Mouse (Mus musculus): ENCODE results near the gene Ppp1r14c. TPM values are rescaled to one million over a fixed set of nuclear protein-coding genes. Genes with fewer than 3 reads are reported as not detected.

Gene Ppp1r14c
- polyA plus RNA-seq, 1 experiment from 2014 or later: 14.4 TPM

DNA sequence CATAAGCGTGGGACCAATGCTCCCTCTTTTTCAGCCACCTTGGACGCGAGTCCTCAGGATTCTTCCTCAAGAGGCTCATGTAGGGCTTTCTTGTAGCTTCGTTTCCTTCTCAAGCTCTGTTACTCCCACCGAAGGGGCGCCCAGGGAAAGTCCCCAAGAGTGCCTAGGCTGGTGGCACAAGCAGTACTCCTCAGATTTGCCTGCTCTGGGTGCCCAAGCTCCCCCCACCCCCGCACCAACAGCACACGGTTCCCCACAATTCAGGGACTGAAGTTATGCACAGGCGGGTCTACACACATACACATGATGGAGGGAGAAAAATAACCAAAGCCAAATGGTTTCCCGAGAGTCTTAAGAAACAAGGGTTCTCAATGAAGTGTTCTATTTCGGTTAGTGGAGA, 1.6 kb downstream of the Ppp1r14c start:
- 27% methylated on average over 11 of the region's 11 CpGs for WGBS

DNA sequence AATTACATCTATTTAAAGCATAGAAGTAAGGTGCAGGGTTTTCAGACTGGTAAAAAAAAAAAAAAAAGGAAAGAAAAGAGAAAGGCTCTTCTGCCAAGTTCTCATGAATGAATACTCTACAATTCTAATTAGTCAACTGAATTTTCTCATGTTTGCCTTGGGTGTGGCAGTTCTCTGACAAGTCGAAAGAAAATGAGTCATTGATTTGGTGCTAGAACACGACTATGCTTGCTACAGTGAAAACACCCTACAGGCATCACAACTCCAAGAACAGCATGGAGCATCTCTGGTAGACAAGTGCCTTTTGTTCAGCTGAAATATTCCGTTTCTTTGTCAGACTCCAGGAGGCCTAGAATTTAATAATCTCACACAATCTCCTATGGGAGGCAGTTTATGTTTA, 17.3 kb downstream of the Ppp1r14c start:
- WGBS: 62% methylated on average over 3 of the region's 3 CpGs
- no peaks in the 10 kb centered on the region for H3K9me3 ChIP-seq
- H3K4me1 ChIP-seq: no peaks in the 10 kb centered on the region
- no peak for ATAC-seq (ENCODE audit: insufficient number of reproducible peaks, low FRiP score, low TSS enrichment, low read depth)
- H3K27me3 ChIP-seq: no peaks in the 10 kb centered on the region
- H3K27ac ChIP-seq: no peak overlapping the region
- no peak overlapping the region for H3K4me2 ChIP-seq
- H3K36me3 ChIP-seq: no peaks in the 10 kb centered on the region
- H3K4me3 ChIP-seq: no peak overlapping the region
- no peak overlapping the region for H3K9ac ChIP-seq

More for the DNA sequence above, 1.6 kb downstream of the Ppp1r14c start:
- Histone ChIP-seq H3K4me2 (peak overlapping the region; percentile 99), H3K4me1 (peaks cover 14% of the 10 kb centered on the region), H3K9ac (no peak overlapping the region), H3K4me3 (peak overlapping the region; percentile 59), H3K27ac (no peak overlapping the region), H3K9me3 (no peaks in the 10 kb centered on the region), H3K36me3 (no peaks in the 10 kb centered on the region), H3K27me3 (peaks cover 30% of the 10 kb centered on the region)
- ATAC-seq (ENCODE audit: insufficient number of reproducible peaks, low FRiP score, low TSS enrichment, low read depth): no peak

DNA sequence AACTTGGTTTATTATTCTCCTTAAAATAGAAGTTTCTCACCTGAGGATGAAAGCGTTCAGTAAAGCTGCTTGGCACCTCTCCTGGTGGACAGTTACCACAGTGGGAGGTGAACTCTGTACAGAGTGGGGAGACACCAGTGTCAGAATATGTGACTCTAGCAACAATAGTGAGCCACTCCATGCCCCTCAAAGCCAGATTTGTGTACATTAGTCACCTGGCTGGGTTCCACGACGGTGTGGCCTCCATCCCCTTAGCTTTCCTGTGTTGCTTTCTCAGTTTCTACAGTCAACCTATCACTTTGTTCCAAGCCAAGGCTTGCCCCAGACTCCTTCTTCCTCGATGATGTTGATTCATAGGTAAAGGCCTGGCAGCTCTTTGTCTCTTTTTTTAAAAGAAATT, 26.4 kb downstream of the Ppp1r14c start:
- Histone ChIP-seq H3K9me3 (no peaks in the 10 kb centered on the region), H3K27ac (no peak overlapping the region), H3K4me2 (no peak overlapping the region), H3K9ac (no peak overlapping the region), H3K4me3 (no peak overlapping the region), H3K36me3 (no peaks in the 10 kb centered on the region), H3K4me1 (no peaks in the 10 kb centered on the region), H3K27me3 (no peaks in the 10 kb centered on the region)
- no peak for ATAC-seq (ENCODE audit: insufficient number of reproducible peaks, low FRiP score, low TSS enrichment, low read depth)
- 87% methylated on average over 4 of the region's 4 CpGs for WGBS

DNA sequence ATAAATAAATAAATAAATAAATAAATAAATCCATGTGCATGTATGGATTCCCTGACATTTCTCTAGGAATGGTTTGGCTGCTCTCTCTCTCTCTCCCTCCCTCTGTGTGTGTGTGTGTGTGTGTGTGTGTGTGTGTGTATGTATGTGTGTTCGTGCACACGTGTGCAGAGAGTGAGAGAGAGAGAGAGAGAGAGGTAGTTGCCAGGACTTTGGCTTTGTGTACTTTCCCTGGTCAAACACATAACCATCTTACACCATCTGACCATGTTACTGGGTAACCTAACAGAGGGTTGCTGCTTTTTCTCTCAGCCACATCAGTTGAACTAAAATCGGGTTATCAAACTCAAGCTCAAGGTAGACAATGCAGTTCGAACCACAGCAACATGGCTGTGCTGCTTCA, 27.7 kb downstream of the Ppp1r14c start:
- H3K4me3 ChIP-seq: no peak overlapping the region
- 94% methylated on average over 4 of the region's 4 CpGs for WGBS
- H3K27ac ChIP-seq: no peak overlapping the region
- no peak for ATAC-seq (ENCODE audit: insufficient number of reproducible peaks, low FRiP score, low TSS enrichment, low read depth)
- no peak overlapping the region for H3K4me2 ChIP-seq
- no peaks in the 10 kb centered on the region for H3K36me3 ChIP-seq
- no peak overlapping the region for H3K9ac ChIP-seq
- H3K4me1 ChIP-seq: no peaks in the 10 kb centered on the region
- no peaks in the 10 kb centered on the region for H3K27me3 ChIP-seq
- H3K9me3 ChIP-seq: no peaks in the 10 kb centered on the region

DNA sequence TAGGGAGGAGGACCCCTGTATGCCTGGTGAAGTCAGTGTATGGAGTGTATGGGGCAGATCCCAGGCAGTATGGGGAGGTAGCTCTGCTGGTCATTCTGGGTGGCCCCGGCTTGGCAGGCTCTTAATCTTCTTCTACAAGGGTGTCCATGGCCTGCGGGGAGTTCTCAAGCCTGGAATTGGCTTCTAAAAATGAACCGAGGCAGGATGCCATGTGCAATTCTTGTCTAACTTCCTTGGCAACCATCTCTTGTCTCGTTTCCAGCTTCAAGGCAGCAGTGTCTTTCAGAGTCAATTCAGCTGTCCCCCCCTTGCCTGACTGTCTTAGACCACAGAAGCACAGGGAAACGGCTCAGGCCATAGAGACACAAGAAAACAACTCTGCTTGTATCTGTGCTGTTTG, 28.3 kb downstream of the Ppp1r14c start:
- Histone ChIP-seq H3K9ac (no peak overlapping the region), H3K4me3 (no peak overlapping the region), H3K27me3 (no peaks in the 10 kb centered on the region), H3K4me1 (no peaks in the 10 kb centered on the region), H3K4me2 (no peak overlapping the region), H3K36me3 (no peaks in the 10 kb centered on the region), H3K27ac (no peak overlapping the region), H3K9me3 (no peaks in the 10 kb centered on the region)
- ATAC-seq (ENCODE audit: insufficient number of reproducible peaks, low FRiP score, low TSS enrichment, low read depth): no peak
- WGBS: 72% methylated on average over 5 of the region's 5 CpGs

DNA sequence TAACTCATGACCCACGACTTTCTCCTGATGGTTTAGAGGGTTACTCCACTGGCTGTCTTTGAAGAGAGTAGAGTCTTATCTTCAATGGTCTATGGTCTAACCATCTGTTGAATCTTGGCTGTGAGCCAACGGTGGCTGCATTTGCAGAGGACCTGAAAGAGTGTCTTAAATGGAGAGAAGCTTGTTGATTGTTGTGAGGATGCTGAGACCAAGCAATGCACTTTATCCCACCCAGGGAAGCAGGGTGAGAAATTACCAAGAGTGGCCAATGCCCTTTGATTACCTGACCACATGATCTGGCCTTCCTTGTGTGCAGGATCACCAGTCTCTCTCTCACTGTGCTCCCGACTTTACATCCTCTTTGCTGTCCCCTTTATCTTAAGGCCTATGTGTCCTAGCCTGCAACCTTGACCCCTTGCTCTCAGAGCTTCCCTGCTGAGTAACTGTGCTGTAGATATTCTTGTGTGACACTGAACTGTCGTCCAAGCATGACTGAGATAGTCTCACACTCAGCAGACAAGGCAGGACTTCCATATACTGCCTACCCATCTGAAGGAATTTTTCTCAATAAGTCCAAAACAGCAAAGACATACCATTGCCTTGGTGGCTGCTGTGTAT, 28.9 kb downstream of the Ppp1r14c start:
- WGBS: 74% methylated on average over 4 of the region's 4 CpGs
- no peak overlapping the region for H3K4me2 ChIP-seq
- ATAC-seq (ENCODE audit: insufficient number of reproducible peaks, low FRiP score, low TSS enrichment, low read depth): no peak
- H3K27me3 ChIP-seq: no peaks in the 10 kb centered on the region
- no peak overlapping the region for H3K9ac ChIP-seq
- H3K36me3 ChIP-seq: no peaks in the 10 kb centered on the region
- no peaks in the 10 kb centered on the region for H3K4me1 ChIP-seq
- no peak overlapping the region for H3K27ac ChIP-seq
- no peak overlapping the region for H3K4me3 ChIP-seq
- H3K9me3 ChIP-seq: no peaks in the 10 kb centered on the region

DNA sequence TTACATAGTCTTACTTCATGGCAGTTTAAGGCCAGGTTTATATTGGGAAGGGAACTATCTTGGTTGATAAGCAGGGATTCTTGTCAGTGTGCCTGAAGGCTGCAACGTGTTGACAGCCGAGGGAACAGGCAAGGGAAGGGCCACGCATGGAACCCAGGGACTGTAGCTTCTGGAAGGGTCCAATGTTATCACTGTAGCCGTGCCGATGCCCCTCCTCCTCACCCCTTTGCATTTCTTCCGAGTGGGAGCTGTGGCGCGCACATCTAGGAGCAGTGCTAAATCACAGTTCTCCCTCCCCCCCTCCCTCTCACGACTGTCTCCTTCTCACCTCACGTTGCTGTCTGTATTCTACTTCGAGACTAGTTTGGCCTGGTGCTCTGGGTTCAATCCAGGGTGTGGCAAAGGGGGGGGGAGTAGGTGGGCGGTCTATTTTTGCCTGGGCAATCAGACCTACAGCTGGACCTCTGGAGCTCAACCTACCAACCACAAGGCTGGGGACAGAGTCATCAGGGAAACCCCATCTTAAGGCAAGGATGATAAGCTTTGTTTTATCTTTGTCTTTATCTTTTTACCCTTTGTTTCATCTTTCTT, 29.6 kb downstream of the Ppp1r14c start:
- H3K27ac ChIP-seq: no peak overlapping the region
- no peak for ATAC-seq (ENCODE audit: insufficient number of reproducible peaks, low FRiP score, low TSS enrichment, low read depth)
- no peaks in the 10 kb centered on the region for H3K36me3 ChIP-seq
- 79% methylated on average over 12 of the region's 12 CpGs for WGBS
- no peaks in the 10 kb centered on the region for H3K4me1 ChIP-seq
- H3K4me2 ChIP-seq: no peak overlapping the region
- H3K27me3 ChIP-seq: no peaks in the 10 kb centered on the region
- no peaks in the 10 kb centered on the region for H3K9me3 ChIP-seq
- no peak overlapping the region for H3K4me3 ChIP-seq
- H3K9ac ChIP-seq: no peak overlapping the region

DNA sequence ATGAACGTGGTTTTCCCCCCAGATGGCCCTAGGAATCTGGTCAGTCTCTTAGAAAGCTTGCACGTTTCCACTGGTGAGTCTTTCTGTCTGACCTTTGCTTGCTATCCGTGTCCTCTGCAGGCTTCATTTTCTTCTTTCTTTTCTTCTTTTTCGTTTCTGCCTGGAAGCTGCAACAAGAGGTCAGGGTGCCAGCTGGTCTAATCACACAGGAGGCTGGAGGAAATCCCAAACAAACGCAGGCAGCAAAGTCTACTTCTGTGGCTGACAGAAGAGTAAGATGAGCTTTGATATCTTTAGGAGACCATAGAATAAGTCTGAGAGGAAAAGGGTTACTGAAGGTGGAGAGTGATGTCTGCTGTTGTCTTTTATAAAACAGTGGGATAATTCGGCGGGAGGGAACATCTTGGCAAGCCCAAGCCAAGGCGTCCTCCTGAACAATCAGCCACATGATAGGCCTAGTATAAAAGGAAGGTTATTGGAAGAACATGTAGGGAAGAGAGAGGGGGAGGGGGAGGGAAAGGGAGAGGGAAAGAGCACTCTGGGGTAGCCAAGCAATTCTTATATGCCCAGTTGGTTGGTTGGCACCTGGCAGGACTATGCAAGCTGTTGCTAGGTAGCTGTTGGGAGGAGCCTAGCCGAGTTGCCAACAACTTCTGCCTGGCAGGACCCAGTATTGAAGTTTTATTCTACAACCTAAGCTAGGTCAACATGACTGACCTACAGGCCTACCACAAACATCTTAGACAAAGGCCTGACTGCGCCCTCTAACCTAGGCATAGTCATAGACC, 30.3 kb downstream of the Ppp1r14c start:
- WGBS: 81% methylated on average over 10 of the region's 10 CpGs
- no peaks in the 10 kb centered on the region for H3K4me1 ChIP-seq
- ATAC-seq (ENCODE audit: insufficient number of reproducible peaks, low FRiP score, low TSS enrichment, low read depth): no peak
- no peaks in the 10 kb centered on the region for H3K27me3 ChIP-seq
- no peak overlapping the region for H3K4me3 ChIP-seq
- no peaks in the 10 kb centered on the region for H3K36me3 ChIP-seq
- H3K9me3 ChIP-seq: no peaks in the 10 kb centered on the region
- no peak overlapping the region for H3K4me2 ChIP-seq
- H3K27ac ChIP-seq: no peak overlapping the region
- no peak overlapping the region for H3K9ac ChIP-seq

DNA sequence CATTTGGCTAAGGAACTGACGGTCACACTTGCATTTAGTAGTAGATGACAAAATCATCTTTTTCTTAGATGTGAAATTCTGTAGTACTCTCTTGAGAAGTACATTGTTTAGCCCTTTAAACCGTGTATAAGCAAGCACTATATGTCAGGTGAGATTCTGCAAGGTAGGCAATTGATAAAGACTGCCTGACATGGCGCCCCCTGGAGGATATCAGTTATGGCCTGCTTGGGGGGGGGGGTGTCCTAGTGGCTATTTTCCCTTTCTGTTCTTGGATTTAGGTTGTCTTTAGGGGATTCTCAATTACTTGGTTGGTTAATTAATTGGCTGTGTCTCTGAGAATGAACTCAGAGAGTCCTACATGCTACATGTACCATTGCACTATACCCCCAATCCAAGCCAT, 31.5 kb downstream of the Ppp1r14c start:
- Histone ChIP-seq H3K9me3 (no peaks in the 10 kb centered on the region), H3K27me3 (no peaks in the 10 kb centered on the region), H3K9ac (no peak overlapping the region), H3K4me1 (no peaks in the 10 kb centered on the region), H3K27ac (no peak overlapping the region), H3K4me3 (no peak overlapping the region), H3K36me3 (no peaks in the 10 kb centered on the region), H3K4me2 (no peak overlapping the region)
- WGBS: 75% methylated on average over 3 of the region's 3 CpGs
- no peak for ATAC-seq (ENCODE audit: insufficient number of reproducible peaks, low FRiP score, low TSS enrichment, low read depth)

DNA sequence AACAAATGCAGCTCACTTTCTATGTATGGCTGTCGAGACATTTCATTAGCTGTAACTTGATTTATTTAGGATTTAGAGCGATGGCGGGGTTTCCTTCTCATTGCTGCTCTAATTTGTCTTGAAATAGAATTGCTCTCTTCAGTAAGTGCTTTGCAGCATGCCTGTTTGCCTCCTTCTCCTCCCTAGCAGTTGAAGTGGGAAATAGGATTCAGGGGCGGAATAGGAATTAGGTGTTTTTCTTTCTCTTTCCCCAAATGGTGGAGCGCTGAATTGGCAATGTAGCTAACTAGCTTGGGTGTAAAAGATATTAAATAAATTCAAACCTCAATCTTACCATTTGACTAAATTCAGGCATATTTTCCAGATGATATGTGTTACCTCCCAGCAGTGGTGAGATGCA, 32.2 kb downstream of the Ppp1r14c start:
- H3K4me1 ChIP-seq: no peaks in the 10 kb centered on the region
- H3K9ac ChIP-seq: no peak overlapping the region
- no peaks in the 10 kb centered on the region for H3K27me3 ChIP-seq
- 84% methylated on average over 5 of the region's 5 CpGs for WGBS
- no peak overlapping the region for H3K4me3 ChIP-seq
- no peak for ATAC-seq (ENCODE audit: insufficient number of reproducible peaks, low FRiP score, low TSS enrichment, low read depth)
- no peak overlapping the region for H3K4me2 ChIP-seq
- H3K36me3 ChIP-seq: no peaks in the 10 kb centered on the region
- H3K9me3 ChIP-seq: no peaks in the 10 kb centered on the region
- no peak overlapping the region for H3K27ac ChIP-seq

DNA sequence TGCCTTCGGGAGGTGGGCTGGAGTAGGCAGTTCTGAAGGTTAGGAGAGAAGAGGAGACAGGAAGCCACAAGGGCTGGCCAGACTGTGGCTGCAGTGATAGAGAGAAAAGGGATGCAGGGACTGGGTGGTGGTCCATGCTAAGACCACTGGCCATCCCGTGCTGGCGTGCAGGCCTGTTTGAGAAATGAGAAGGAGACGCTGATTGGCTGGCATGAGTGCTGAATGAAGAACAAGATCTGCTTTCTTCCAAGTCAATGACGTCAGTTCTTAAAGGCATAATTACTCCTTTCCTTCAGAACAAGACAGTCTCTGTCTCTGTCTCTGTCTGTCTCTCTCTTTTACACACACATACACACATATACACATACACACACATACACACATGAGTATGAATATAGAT, 36.4 kb downstream of the Ppp1r14c start:
- no peaks in the 10 kb centered on the region for H3K27me3 ChIP-seq
- no peak overlapping the region for H3K9ac ChIP-seq
- no peaks in the 10 kb centered on the region for H3K9me3 ChIP-seq
- no peaks in the 10 kb centered on the region for H3K4me1 ChIP-seq
- no peak overlapping the region for H3K4me3 ChIP-seq
- 72% methylated on average over 5 of the region's 5 CpGs for WGBS
- H3K4me2 ChIP-seq: no peak overlapping the region
- no peak for ATAC-seq (ENCODE audit: insufficient number of reproducible peaks, low FRiP score, low TSS enrichment, low read depth)
- no peaks in the 10 kb centered on the region for H3K36me3 ChIP-seq
- no peak overlapping the region for H3K27ac ChIP-seq

DNA sequence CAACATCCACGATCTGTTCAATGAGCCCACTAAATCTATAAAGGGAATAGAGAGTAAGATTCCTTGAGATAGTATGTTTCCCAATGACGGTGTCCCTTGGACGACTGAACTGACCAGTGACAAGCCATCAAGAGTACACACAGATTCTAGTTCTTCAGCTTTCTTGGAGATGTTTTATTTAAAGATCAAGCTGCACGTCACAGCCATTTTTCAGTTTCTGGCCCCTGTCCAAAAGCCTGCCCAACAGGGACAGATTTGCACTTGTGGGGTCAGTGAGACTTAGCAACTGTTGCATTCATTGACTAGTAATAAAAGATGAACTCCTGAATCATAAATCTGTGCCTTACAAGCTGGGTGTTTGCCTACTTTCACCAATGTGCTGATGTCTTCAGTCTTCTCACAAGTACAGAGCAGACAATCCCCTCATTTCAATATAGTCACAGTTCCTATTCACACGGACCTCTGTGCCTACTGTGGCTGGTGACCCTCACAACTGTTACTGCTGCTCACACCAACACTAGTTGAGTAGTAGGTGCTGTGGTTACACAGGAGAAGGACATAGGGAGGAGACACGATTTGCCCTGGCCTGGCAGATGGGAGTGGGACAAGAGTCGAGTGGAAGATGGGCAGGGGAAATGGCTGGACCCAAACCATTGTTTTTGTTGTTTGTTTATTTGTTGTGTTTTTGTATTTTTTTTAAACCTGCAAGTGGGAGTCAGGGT, 37.7 kb downstream of the Ppp1r14c start:
- no peak overlapping the region for H3K9ac ChIP-seq
- no peaks in the 10 kb centered on the region for H3K36me3 ChIP-seq
- WGBS: 66% methylated on average over 7 of the region's 7 CpGs
- no peaks in the 10 kb centered on the region for H3K9me3 ChIP-seq
- H3K27ac ChIP-seq: no peak overlapping the region
- no peaks in the 10 kb centered on the region for H3K4me1 ChIP-seq
- no peak overlapping the region for H3K4me2 ChIP-seq
- H3K4me3 ChIP-seq: no peak overlapping the region
- no peaks in the 10 kb centered on the region for H3K27me3 ChIP-seq
- ATAC-seq (ENCODE audit: insufficient number of reproducible peaks, low FRiP score, low TSS enrichment, low read depth): no peak

Measured in limb, embryonic 15.5 days (tissue).